ENCODE assay signal across 8 mouse cellular contexts in the genomic region with DNA sequence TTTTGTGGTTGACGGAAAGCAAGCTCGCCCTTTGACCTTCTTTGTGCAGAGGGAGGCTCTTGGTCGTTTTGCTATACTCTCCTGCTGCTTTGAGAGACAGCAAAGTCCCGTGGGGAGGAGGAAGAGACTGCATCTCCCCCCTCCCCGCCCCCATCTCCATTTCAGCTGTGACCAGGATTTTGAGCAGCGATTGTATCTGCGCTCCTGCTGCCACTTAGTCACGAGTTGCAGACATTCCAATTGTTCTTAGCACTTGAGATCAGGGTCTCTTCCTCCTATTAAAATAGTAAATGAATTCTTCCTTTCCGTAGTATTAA. TPM values are rescaled to one million over a fixed set of nuclear protein-coding genes. Genes with fewer than 3 reads are reported as not detected.
DNase-seq lines count a peak whose midpoint lies in the region; ATAC-seq lines count a peak whose summit lies in the region.

No protein-coding gene starts in this region.

- DNase-seq in heart, embryonic 10.5 days (ENCODE audit: low spot score), result no peak
- no peak for DNase-seq in heart, adult 11 months
- peak; percentile 38 for DNase-seq in 3134 (ENCODE audit: extremely low read depth, insufficient read length, low spot score)
- peak; percentile 43 for DNase-seq in embryonic facial prominence, embryonic 14.5 days (ENCODE audit: low spot score)
- DNase-seq in liver, embryonic 11.5 days (ENCODE audit: low spot score), result no peak
- no peak for DNase-seq in kidney, adult 18-20 months
- DNase-seq in urinary bladder, postnatal 14 days (ENCODE audit: low spot score), result no peak

- WGBS in heart, embryonic 10.5 days, result 1% methylated on average over 9 of the region's 9 CpGs
- WGBS in embryonic facial prominence, embryonic 14.5 days, result 6% methylated on average over 9 of the region's 9 CpGs
- WGBS in liver, embryonic 11.5 days, result 9% methylated on average over 9 of the region's 9 CpGs

- ATAC-seq in embryonic facial prominence, embryonic 14.5 days (ENCODE audit: low read depth), result no peak
- ATAC-seq in liver, embryonic 11.5 days (replicated peaks; ENCODE audit: low FRiP score), result no peak
- no peak for ATAC-seq in monocyte, adult 5-6 weeks (replicated peaks; ENCODE audit: insufficient number of reproducible peaks, low FRiP score, low TSS enrichment, poor library complexity, severe bottlenecking)

- H3K4me2 ChIP-seq in embryonic facial prominence, embryonic 14.5 days (ENCODE audit: low read depth, low read length), result peak overlapping the region; percentile 96
- H3K4me2 ChIP-seq in liver, embryonic 11.5 days, result peak overlapping the region; percentile 99

- H3K9me3 ChIP-seq in heart, embryonic 10.5 days, result no peaks in the 10 kb centered on the region
- H3K9me3 ChIP-seq in embryonic facial prominence, embryonic 14.5 days (ENCODE audit: control insufficient read depth, low read length), result no peaks in the 10 kb centered on the region
- H3K9me3 ChIP-seq in liver, embryonic 11.5 days (ENCODE audit: control insufficient read depth, low read length), result no peaks in the 10 kb centered on the region

- H3K27me3 ChIP-seq in heart, embryonic 10.5 days (ENCODE audit: insufficient read depth, poor library complexity, severe bottlenecking), result no peaks in the 10 kb centered on the region
- H3K27me3 ChIP-seq in embryonic facial prominence, embryonic 14.5 days (replicated peaks; ENCODE audit: control insufficient read depth, insufficient read depth, low read length), result no peaks in the 10 kb centered on the region
- H3K27me3 ChIP-seq in liver, embryonic 11.5 days (replicated peaks; ENCODE audit: control insufficient read depth, insufficient read depth, low read length), result no peaks in the 10 kb centered on the region

- peak overlapping the region; percentile 83 for H3K9ac ChIP-seq in embryonic facial prominence, embryonic 14.5 days (ENCODE audit: low read depth, low read length)
- H3K9ac ChIP-seq in liver, embryonic 11.5 days (ENCODE audit: low read depth, low read length), result peak overlapping the region; percentile 64

- H3K4me3 ChIP-seq in heart, embryonic 10.5 days, result peak overlapping the region; percentile 99
- peak overlapping the region; percentile 91 for H3K4me3 ChIP-seq in embryonic facial prominence, embryonic 14.5 days (ENCODE audit: low read depth, low read length)
- peak overlapping the region; percentile 69 for H3K4me3 ChIP-seq in liver, embryonic 11.5 days (ENCODE audit: low read depth, low read length)

- H3K36me3 ChIP-seq in heart, embryonic 10.5 days, result no peaks in the 10 kb centered on the region
- H3K36me3 ChIP-seq in embryonic facial prominence, embryonic 14.5 days (ENCODE audit: control insufficient read depth, insufficient read depth, low read length), result no peaks in the 10 kb centered on the region
- no peaks in the 10 kb centered on the region for H3K36me3 ChIP-seq in liver, embryonic 11.5 days (ENCODE audit: control insufficient read depth, insufficient read depth, low read length)

- H3K27ac ChIP-seq in heart, embryonic 10.5 days, result peak overlapping the region; percentile 94
- H3K27ac ChIP-seq in embryonic facial prominence, embryonic 14.5 days (replicated peaks; ENCODE audit: low read depth, low read length), result no peak overlapping the region
- H3K27ac ChIP-seq in liver, embryonic 11.5 days (ENCODE audit: low read depth, low read length), result no peak overlapping the region

- peaks cover 21% of the 10 kb centered on the region for H3K4me1 ChIP-seq in heart, embryonic 10.5 days
- peaks cover 12% of the 10 kb centered on the region; the same call in 1 of the 2 replicates for H3K4me1 ChIP-seq in embryonic facial prominence, embryonic 14.5 days (ENCODE audit: control insufficient read depth, insufficient read depth, low read length)
- H3K4me1 ChIP-seq in liver, embryonic 11.5 days (replicated peaks; ENCODE audit: control insufficient read depth, insufficient read depth, low read length), result peaks cover 28% of the 10 kb centered on the region

RNA-seq across cellular contexts. Expression of a gene that starts 1.2 kb away (rescaled TPM):
- 5.2 and 8.1 TPM in 2 replicates for polyA plus RNA-seq in heart, embryonic 10.5 days (2016; fragmentation: Nextera tagmentation; extraction: Ambion mirVana)
- 14.1 and 15.1 TPM in 2 replicates for polyA plus RNA-seq in embryonic facial prominence, embryonic 14.5 days (2014; fragmentation: Nextera tagmentation; extraction: Ambion mirVana)
- polyA plus RNA-seq in liver, embryonic 11.5 days (2014; fragmentation: Nextera tagmentation; extraction: Ambion mirVana), result 5.7 and 6.5 TPM in 2 replicates
- 23.1 to 30.4 TPM (median 26.6 TPM) in 3 replicates for total RNA-seq in monocyte, adult 5-6 weeks (2017)

RNA-seq across cellular contexts. Expression of a gene that starts 5.4 kb away (rescaled TPM):
- polyA plus RNA-seq in heart, embryonic 10.5 days (2016; fragmentation: Nextera tagmentation; extraction: Ambion mirVana), result 56.9 and 57.5 TPM in 2 replicates
- polyA plus RNA-seq in embryonic facial prominence, embryonic 14.5 days (2014; fragmentation: Nextera tagmentation; extraction: Ambion mirVana), result 34.3 and 40.6 TPM in 2 replicates
- 49.9 and 53.8 TPM in 2 replicates for polyA plus RNA-seq in liver, embryonic 11.5 days (2014; fragmentation: Nextera tagmentation; extraction: Ambion mirVana)
- total RNA-seq in monocyte, adult 5-6 weeks (2017), result 35.3 to 39.1 TPM (median 36.2 TPM) in 3 replicates

Comparison
In these comparisons a context has a peak if more than half of its experiments do, and no peak if none do; other contexts are left out.
1. DNase-seq: peak in 3134 (single experiment) and embryonic facial prominence, embryonic 14.5 days (single experiment); none in heart, embryonic 10.5 days (single experiment), heart, adult 11 months (single experiment), liver, embryonic 11.5 days (single experiment), kidney, adult 18-20 months (single experiment) and urinary bladder, postnatal 14 days (single experiment).
2. Peak in every context shown above with its lines, with median percentiles within 50 percentile points of each other: H3K4me3 ChIP-seq.